Mouse (Mus musculus) stomach, embryonic 15.5 days (tissue): ENCODE measurements around the gene Gys1. TPM values are rescaled to one million over a fixed set of nuclear protein-coding genes. Genes with fewer than 3 reads are reported as not detected.
A peak's percentile ranks its signal among the peaks of the same experiment; 100 is the strongest.

ENCODE experiments used
- ATAC-seq: fragments of 200-750 bp; cut with Nextera tagmentation; 2 replicates; pipeline ENCODE4 v1.8.0; 2017; ENCODE audit warnings: low read depth, moderate number of reproducible peaks, moderate TSS enrichment; ENCODE audit not compliant: insufficient read depth, low FRiP score
- H3K27ac ChIP-seq: fragments of 300-500 bp; sonication (generic); 2 replicates; pipeline ENCODE4 v1.5.1; 2015; ENCODE audit warnings: mild to moderate bottlenecking, inconsistent platforms
- H3K27me3 ChIP-seq: fragments of 300-500 bp; sonication (generic); replicated peaks from 2 replicates; pipeline ENCODE4 v1.6.1; 2015; ENCODE audit warnings: inconsistent platforms
- H3K36me3 ChIP-seq: fragments of 300-500 bp; sonication (generic); 2 replicates; pipeline ENCODE4 v1.6.1; 2015; ENCODE audit warnings: inconsistent platforms
- H3K4me1 ChIP-seq: fragments of 300-500 bp; sonication (generic); 2 replicates; pipeline ENCODE4 v1.6.1; 2015; ENCODE audit warnings: inconsistent platforms
- H3K4me2 ChIP-seq: fragments of 300-500 bp; sonication (generic); 2 replicates; pipeline ENCODE4 v1.6.1; 2015; ENCODE audit warnings: mild to moderate bottlenecking, inconsistent platforms
- H3K4me3 ChIP-seq: fragments of 300-500 bp; sonication (generic); replicated peaks from 2 replicates; pipeline ENCODE4 v1.5.1; 2015; ENCODE audit warnings: inconsistent platforms
- H3K9ac ChIP-seq: fragments of 300-500 bp; sonication (generic); 2 replicates; pipeline ENCODE4 v1.6.1; 2015; ENCODE audit warnings: inconsistent platforms
- H3K9me3 ChIP-seq: fragments of 300-500 bp; sonication (generic); 2 replicates; pipeline ENCODE4 v1.6.1; 2016; ENCODE audit warnings: inconsistent platforms
- WGBS: fragments of 180-500 bp; shearing (Covaris S2); methylation state at CpG from one replicate; pipeline ENCODE4 v1.1.7; 2015; 5-methylcytosine and 5-hydroxymethylcytosine counted together
- microRNA-seq: library from miRNA; unstranded; fragments of <30 nt; microRNA quantifications from one replicate; pipeline ENCODE4, GENCODE M21; 2016
- polyA plus RNA-seq: library from polyadenylated mRNA; unstranded; fragments of >200 nt; fragmentation: Nextera tagmentation; extraction: Ambion mirVana; gene quantifications from 2 replicates; pipeline ENCODE4 v1.2.1, GENCODE M21; 2015

Gys1 gene
- polyA plus RNA-seq, 1 experiment from 2014 or later: 34.3 TPM

- peak; percentile 29; the same call in 1 of the 2 replicates for ATAC-seq
- peaks cover 11% of the 10 kb centered on the region; the same call in 1 of the 2 replicates for H3K36me3 ChIP-seq
- peak within 1 kb of the TSS; percentile 48 for H3K4me3 ChIP-seq
- H3K9ac ChIP-seq: 0 out of 2 replicates have a peak within 1 kb of the TSS, but pooled peaks have one; percentile 19
- 9% methylated on average over 38 of the region's 38 CpGs for WGBS
- no peaks in the 10 kb centered on the region for H3K9me3 ChIP-seq
- H3K27ac ChIP-seq: peak within 1 kb of the TSS; percentile 57; the same call in 1 of the 2 replicates
- no peaks in the 10 kb centered on the region for H3K27me3 ChIP-seq
- peaks cover 19% of the 10 kb centered on the region for H3K4me1 ChIP-seq
- peak within 1 kb of the TSS; percentile 73 for H3K4me2 ChIP-seq
Measured at GRCm38 (mm10) chr7:45488293-45489204, 53.9 kb downstream of the Gys1 start, which contains the start of gene Dhdh. Gene Dhdh, minus strand, starts transcription at chr7:45488805.

GRCm38 (mm10) chr7:45489578-45489977, 54.9 kb downstream of the Gys1 start:
- no peak overlapping the region for H3K4me3 ChIP-seq
- H3K36me3 ChIP-seq: peaks cover 21% of the 10 kb centered on the region
- H3K27me3 ChIP-seq: no peaks in the 10 kb centered on the region
- peaks cover 19% of the 10 kb centered on the region for H3K4me1 ChIP-seq
- H3K9ac ChIP-seq: no peak overlapping the region
- ATAC-seq: no peak
- WGBS: 71% methylated on average over 7 of the region's 7 CpGs
- H3K27ac ChIP-seq: no peak overlapping the region
- H3K4me2 ChIP-seq: no peak overlapping the region
- no peaks in the 10 kb centered on the region for H3K9me3 ChIP-seq

- Histone ChIP-seq H3K36me3 (peaks cover 32% of the 10 kb centered on the region), H3K4me1 (peaks cover 19% of the 10 kb centered on the region), H3K4me3 (no peak overlapping the region), H3K4me2 (0 out of 2 replicates have a peak overlapping the region, but pooled peaks have one; percentile 25), H3K27me3 (no peaks in the 10 kb centered on the region), H3K9ac (no peak overlapping the region), H3K9me3 (no peaks in the 10 kb centered on the region), H3K27ac (peak overlapping the region; percentile 51; the same call in 1 of the 2 replicates)
- WGBS: 19% methylated on average over 9 of the region's 9 CpGs
- peak; percentile 27; the same call in 1 of the 2 replicates for ATAC-seq
Measured at GRCm38 (mm10) chr7:45490822-45491221, 56.2 kb downstream of the Gys1 start.

GRCm38 (mm10) chr7:45491264-45491663, 56.6 kb downstream of the Gys1 start:
- Histone ChIP-seq H3K4me2 (0 out of 2 replicates have a peak overlapping the region, but pooled peaks have one; percentile 25), H3K27ac (peak overlapping the region; percentile 51; the same call in 1 of the 2 replicates), H3K36me3 (peaks cover 34% of the 10 kb centered on the region), H3K9me3 (no peaks in the 10 kb centered on the region), H3K9ac (no peak overlapping the region), H3K4me1 (peaks cover 19% of the 10 kb centered on the region), H3K4me3 (no peak overlapping the region), H3K27me3 (no peaks in the 10 kb centered on the region)
- 11% methylated on average over 3 of the region's 3 CpGs for WGBS
- ATAC-seq: peak; percentile 67; the same call in 1 of the 2 replicates

- Histone ChIP-seq H3K27ac (peak overlapping the region; percentile 3; the same call in 1 of the 2 replicates), H3K9me3 (no peaks in the 10 kb centered on the region), H3K36me3 (peaks cover 42% of the 10 kb centered on the region), H3K4me2 (no peak overlapping the region), H3K9ac (no peak overlapping the region), H3K4me3 (no peak overlapping the region), H3K4me1 (peaks cover 19% of the 10 kb centered on the region), H3K27me3 (no peaks in the 10 kb centered on the region)
- no peak for ATAC-seq
- 95% methylated on average over 8 of the region's 8 CpGs for WGBS
Measured at GRCm38 (mm10) chr7:45492225-45492844, 57.7 kb downstream of the Gys1 start.

- Histone ChIP-seq H3K9ac (no peak overlapping the region), H3K4me3 (no peak overlapping the region), H3K27me3 (no peaks in the 10 kb centered on the region), H3K27ac (no peak overlapping the region; the same call in 1 of the 2 replicates), H3K4me2 (no peak overlapping the region), H3K9me3 (no peaks in the 10 kb centered on the region), H3K36me3 (peaks cover 49% of the 10 kb centered on the region), H3K4me1 (peaks cover 19% of the 10 kb centered on the region)
- ATAC-seq: no peak
- WGBS: 87% methylated on average over 5 of the region's 5 CpGs
Measured at GRCm38 (mm10) chr7:45492951-45493350, 58.3 kb downstream of the Gys1 start.

GRCm38 (mm10) chr7:45494548-45494947, 59.9 kb downstream of the Gys1 start:
- H3K4me3 ChIP-seq: no peak overlapping the region
- H3K36me3 ChIP-seq: peaks cover 59% of the 10 kb centered on the region
- H3K9me3 ChIP-seq: no peaks in the 10 kb centered on the region
- peaks cover 13% of the 10 kb centered on the region for H3K4me1 ChIP-seq
- H3K27me3 ChIP-seq: no peaks in the 10 kb centered on the region
- 86% methylated on average over 9 of the region's 9 CpGs for WGBS
- no peak overlapping the region for H3K4me2 ChIP-seq
- ATAC-seq: no peak
- no peak overlapping the region for H3K9ac ChIP-seq
- no peak overlapping the region for H3K27ac ChIP-seq

GRCm38 (mm10) chr7:45498427-45498826, 63.8 kb downstream of the Gys1 start:
- H3K27me3 ChIP-seq: no peaks in the 10 kb centered on the region
- peaks cover 59% of the 10 kb centered on the region for H3K36me3 ChIP-seq
- no peak for ATAC-seq
- H3K4me2 ChIP-seq: no peak overlapping the region
- H3K9me3 ChIP-seq: no peaks in the 10 kb centered on the region
- no peak overlapping the region for H3K9ac ChIP-seq
- no peak overlapping the region for H3K4me3 ChIP-seq
- no peak overlapping the region for H3K27ac ChIP-seq
- no peaks in the 10 kb centered on the region for H3K4me1 ChIP-seq
- WGBS: 94% methylated on average over 6 of the region's 6 CpGs

Small RNA genes within 50 kb of the gene (microRNA-seq; reads per million reads assigned to microRNA genes)
- not detected for gene Gm22133

Other genes starting within 250 kb of the Gys1 start
- gene Ccdc155, start 230.0 kb upstream of the Gys1 start, polyA plus RNA-seq: 0.55 and 0.64 TPM in 2 replicates
- gene Dkkl1, start 222.7 kb upstream of the Gys1 start, polyA plus RNA-seq: 1.1 and 1.4 TPM in 2 replicates
- 123 and 141 TPM in 2 replicates for gene Tead2, start 219.1 kb upstream of the Gys1 start, polyA plus RNA-seq
- 4.2 and 7.1 TPM in 2 replicates for gene Cd37, start 195.7 kb upstream of the Gys1 start, polyA plus RNA-seq
- gene Slc6a16, start 193.8 kb upstream of the Gys1 start, polyA plus RNA-seq: not detected in 2 replicates
- gene Slc6a21, start 157.3 kb upstream of the Gys1 start, polyA plus RNA-seq: not detected in 2 replicates
- 23.9 and 26.9 TPM in 2 replicates for gene Trpm4, start 101.1 kb upstream of the Gys1 start, polyA plus RNA-seq
- gene Hrc, start 99.6 kb upstream of the Gys1 start, polyA plus RNA-seq: 1.4 and 1.5 TPM in 2 replicates
- 4.8 and 5.6 TPM in 2 replicates for gene Ppfia3, start 67.8 kb upstream of the Gys1 start, polyA plus RNA-seq
- gene Lin7b, start 64.3 kb upstream of the Gys1 start, polyA plus RNA-seq: 3.5 and 4.0 TPM in 2 replicates
- 225 and 247 TPM in 2 replicates for gene Snrnp70, start 39.1 kb upstream of the Gys1 start, polyA plus RNA-seq
- gene Kcna7, start 29.2 kb upstream of the Gys1 start, polyA plus RNA-seq: 0.08 TPM in 1 of 2 replicates, not detected in the other
- gene Ntf5, start 21.1 kb upstream of the Gys1 start, polyA plus RNA-seq: 2.6 and 2.7 TPM in 2 replicates
- 0.62 TPM in 1 of 2 replicates, not detected in the other for gene Lhb, start 14.0 kb upstream of the Gys1 start, polyA plus RNA-seq
- gene Ruvbl2, start 3.3 kb downstream of the Gys1 start, polyA plus RNA-seq: 127 and 139 TPM in 2 replicates
- 4,747 and 4,817 TPM in 2 replicates for gene Ftl1, start 25.0 kb downstream of the Gys1 start, polyA plus RNA-seq
- 157 and 168 TPM in 2 replicates for gene Bax, start 32.1 kb downstream of the Gys1 start, polyA plus RNA-seq
- 1.4 and 1.8 TPM in 2 replicates for gene Tulp2, start 47.0 kb downstream of the Gys1 start, polyA plus RNA-seq
- gene Gm45808, start 52.0 kb downstream of the Gys1 start, polyA plus RNA-seq: not detected in 2 replicates
- 3.5 and 3.7 TPM in 2 replicates for gene Dhdh, start 54.0 kb downstream of the Gys1 start, polyA plus RNA-seq
- gene Nucb1, start 75.6 kb downstream of the Gys1 start, polyA plus RNA-seq: 214 and 230 TPM in 2 replicates
- 21.1 and 36.1 TPM in 2 replicates for gene Ppp1r15a, start 91.4 kb downstream of the Gys1 start, polyA plus RNA-seq
- gene Plekha4, start 91.5 kb downstream of the Gys1 start, polyA plus RNA-seq: 2.9 TPM in 2 replicates
- gene Hsd17b14, start 120.0 kb downstream of the Gys1 start, polyA plus RNA-seq: 2.2 and 3.9 TPM in 2 replicates
- gene Bcat2, start 135.3 kb downstream of the Gys1 start, polyA plus RNA-seq: 78.8 and 87.1 TPM in 2 replicates
- gene Fgf21, start 180.6 kb downstream of the Gys1 start, polyA plus RNA-seq: 0.18 and 0.41 TPM in 2 replicates
- 0.76 and 0.84 TPM in 2 replicates for gene Fut1, start 182.4 kb downstream of the Gys1 start, polyA plus RNA-seq
- 0.19 and 0.31 TPM in 2 replicates for gene Izumo1, start 187.0 kb downstream of the Gys1 start, polyA plus RNA-seq
- 11.0 and 11.6 TPM in 2 replicates for gene Rasip1, start 192.6 kb downstream of the Gys1 start, polyA plus RNA-seq
- 7.4 and 9.5 TPM in 2 replicates for gene Mamstr, start 205.1 kb downstream of the Gys1 start, polyA plus RNA-seq
- gene Fut2, start 231.6 kb downstream of the Gys1 start, polyA plus RNA-seq: 5.2 and 6.7 TPM in 2 replicates
- gene Ntn5, start 249.2 kb downstream of the Gys1 start, polyA plus RNA-seq: 0.70 and 1.0 TPM in 2 replicates